Mouse (Mus musculus) MEL (cell line): ENCODE measurements at regions not wholly inside any gene's neighbourhood (a gene's known extent, or its start where the extent isn't known, plus 50 kb on each side); places are given as distances from the start of the nearest gene placed in this dataset.

ENCODE experiments used
- CTCF ChIP-seq, 3 experiments: IDR thresholded peaks in 2 of 3; conservative IDR thresholded peaks in 1 of 3; 2 replicates each; pipeline ENCODE4 v1.5.1; 2011 to 2012; ENCODE audit warnings: low read length in 3 of 3, low read depth in 2 of 3, mild to moderate bottlenecking in 2 of 3, improper control_type of control experiment in 1 of 3, inconsistent platforms in 1 of 3, mixed read lengths in 1 of 3, moderate library complexity in 1 of 3; ENCODE audit not compliant: control insufficient read depth in 1 of 3, insufficient read depth in 1 of 3, poor library complexity in 1 of 3, severe bottlenecking in 1 of 3
- E2F4 ChIP-seq: IDR thresholded peaks from 2 replicates; pipeline ENCODE4 v1.6.1; 2011; ENCODE audit warnings: low read depth, low read length, improper control_type of control experiment, borderline replicate concordance
- EP300 ChIP-seq, 2 experiments: IDR thresholded peaks; 2 replicates each; pipeline ENCODE4 v1.6.1; 2011; ENCODE audit warnings: improper control_type of control experiment in 2 of 2, low read length in 2 of 2, low read depth in 1 of 2, mild to moderate bottlenecking in 1 of 2
- GATA1 ChIP-seq: IDR thresholded peaks from 2 replicates; pipeline ENCODE4 v1.6.1; 2011; ENCODE audit warnings: low read depth, low read length, improper control_type of control experiment
- MAX ChIP-seq: IDR thresholded peaks from 2 replicates; pipeline ENCODE4 v1.6.1; 2011; ENCODE audit warnings: low read length, improper control_type of control experiment
- POLR2A ChIP-seq, 2 experiments: IDR thresholded peaks; 2 replicates each; pipeline ENCODE4 v1.6.1; 2011 to 2012; ENCODE audit warnings: low read length in 2 of 2, mild to moderate bottlenecking in 2 of 2, control low read depth in 1 of 2, improper control_type of control experiment in 1 of 2, low read depth in 1 of 2, moderate library complexity in 1 of 2; ENCODE audit not compliant: control insufficient read depth in 1 of 2, insufficient read depth in 1 of 2, poor library complexity in 1 of 2
- UBTF ChIP-seq: IDR thresholded peaks from 2 replicates; pipeline ENCODE4 v1.6.1; 2012; ENCODE audit warnings: low read depth, mild to moderate bottlenecking, inconsistent platforms, low read length, improper control_type of control experiment, moderate library complexity, borderline replicate concordance; ENCODE audit not compliant: insufficient read depth

- TF ChIP-seq UBTF: no peak
- no peak for TF ChIP-seq EP300 (IDR thresholded peaks at IDR 0.05; ENCODE audit: low read depth in 1 of 2, low read length in 2 of 2)
- TF ChIP-seq CTCF (IDR thresholded peaks at IDR 0.05 in 2 of 3, conservative IDR thresholded peaks at IDR 0.05 in 1 of 3; ENCODE audit: control insufficient read depth in 1 of 3, insufficient read depth in 1 of 3, low read depth in 2 of 3, low read length in 3 of 3, poor library complexity in 1 of 3, severe bottlenecking in 1 of 3): no peak
- TF ChIP-seq E2F4: no peak
- no peak for TF ChIP-seq POLR2A (IDR thresholded peaks at IDR 0.05; ENCODE audit: control insufficient read depth in 1 of 2, insufficient read depth in 1 of 2, low read depth in 1 of 2, low read length in 2 of 2, poor library complexity in 1 of 2)
- no peak for TF ChIP-seq MAX
- no peak for TF ChIP-seq GATA1
Measured at GRCm38 (mm10) chr13:99071413-99071812, 87.0 kb upstream of the 1700024P04Rik start.
